Mouse (Mus musculus): ENCODE data around the gene Rp9. TPM values are rescaled to one million over a fixed set of nuclear protein-coding genes. Genes with fewer than 3 reads are reported as not detected.
A peak's percentile ranks its signal among the peaks of the same experiment; 100 is the strongest.

Rp9 gene
- polyA plus RNA-seq, 1 experiment = 55.5 TPM

DNA sequence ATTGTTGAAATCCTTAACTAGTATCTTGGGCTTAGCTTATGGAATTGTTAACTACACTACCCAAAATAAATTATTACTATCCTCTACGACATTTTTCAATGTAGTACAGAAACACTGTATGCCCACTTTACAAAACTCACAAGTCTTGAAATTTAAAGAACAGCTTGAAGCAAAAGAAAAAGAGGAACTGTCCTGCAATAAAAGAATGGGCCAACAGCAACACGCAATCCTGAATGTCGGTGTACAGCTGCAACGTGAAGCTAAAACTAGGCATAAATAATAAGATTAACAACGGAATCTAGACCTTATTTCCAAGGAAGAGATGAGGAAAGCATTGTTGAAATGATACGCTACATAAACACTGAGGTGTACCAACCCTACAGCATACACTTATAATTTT lies 81.6 kb downstream of the Rp9 start:
- Histone ChIP-seq H3K4me3 (ENCODE audit: insufficient read depth, low read depth, low read length) (no peak overlapping the region), H3K27ac (replicated peaks; ENCODE audit: low read depth, low read length) (no peak overlapping the region)

DNA sequence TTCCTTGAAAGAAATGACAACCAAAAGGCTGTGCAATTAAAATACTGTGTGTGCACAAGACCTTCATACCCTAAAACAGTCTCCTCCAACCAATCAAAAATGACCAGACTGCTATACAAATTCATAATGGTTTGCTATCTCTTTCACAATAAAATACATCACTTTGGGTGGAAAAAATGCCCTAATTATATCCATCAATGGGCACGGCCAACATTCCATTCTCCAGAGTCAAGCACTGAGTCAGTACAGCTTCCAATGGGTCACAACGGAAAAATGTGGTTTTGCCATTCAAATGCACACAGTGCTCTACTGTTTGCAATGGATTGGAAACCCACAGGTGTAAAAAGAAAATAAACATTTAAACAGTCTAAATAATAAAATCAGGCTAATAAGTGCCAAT lies 83.7 kb downstream of the Rp9 start:
- Histone ChIP-seq H3K4me3 (ENCODE audit: insufficient read depth, low read depth, low read length) (no peak overlapping the region), H3K27ac (replicated peaks; ENCODE audit: low read depth, low read length) (no peak overlapping the region), H3K4me1 (ENCODE audit: control insufficient read depth, insufficient read depth, insufficient read length, low read length) (no peaks in the 10 kb centered on the region)

More for the DNA sequence above, 81.6 kb downstream of the Rp9 start:
- H3K4me1 ChIP-seq (ENCODE audit: control insufficient read depth, insufficient read depth, insufficient read length, low read length) = no peaks in the 10 kb centered on the region

DNA sequence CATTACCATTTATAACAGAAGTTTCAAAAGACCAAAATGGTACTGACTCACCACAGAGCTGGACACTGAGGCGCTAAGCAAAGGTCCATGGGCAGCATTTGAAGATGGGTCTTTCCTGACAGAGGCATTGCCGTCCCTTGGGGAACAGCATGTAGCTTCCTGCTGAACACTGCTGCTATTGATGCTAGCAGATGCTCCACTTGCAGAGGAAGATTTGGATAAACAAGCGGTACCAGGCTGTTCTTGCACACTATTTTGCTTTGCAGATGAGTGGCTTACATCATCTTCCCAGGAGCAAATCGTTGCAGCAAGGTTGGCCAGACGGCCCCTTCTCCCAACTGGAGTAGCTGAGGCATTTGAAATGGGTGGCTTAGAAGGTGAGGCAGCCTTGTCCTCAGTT lies 93.5 kb downstream of the Rp9 start:
- H3K4me1 ChIP-seq (ENCODE audit: control insufficient read depth, insufficient read depth, insufficient read length, low read length) = no peaks in the 10 kb centered on the region

DNA sequence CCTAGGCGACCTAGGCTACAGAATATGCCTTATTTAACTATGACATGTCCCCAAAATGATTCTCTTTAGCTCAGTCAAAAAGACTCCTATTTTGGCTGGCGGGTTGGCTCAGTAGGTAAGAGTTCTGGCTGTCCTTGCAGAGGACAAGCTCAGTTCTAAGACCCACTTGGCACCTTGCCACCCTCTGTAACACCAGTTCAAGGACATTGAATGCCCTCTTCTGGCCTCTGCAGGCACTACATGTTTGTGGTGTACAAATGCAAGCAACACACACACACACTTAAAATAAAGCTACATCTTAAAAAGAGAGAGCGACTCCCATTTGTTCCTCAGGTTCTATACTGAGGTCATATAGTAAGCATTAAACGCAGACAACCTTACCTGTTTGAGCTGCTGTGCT lies 96.8 kb downstream of the Rp9 start:
- Histone ChIP-seq H3K27ac (replicated peaks; ENCODE audit: low read depth, low read length) (no peak overlapping the region), H3K4me3 (ENCODE audit: insufficient read depth, low read depth, low read length) (no peak overlapping the region), H3K4me1 (ENCODE audit: control insufficient read depth, insufficient read depth, insufficient read length, low read length) (no peaks in the 10 kb centered on the region)

More for the DNA sequence above, 93.5 kb downstream of the Rp9 start:
- H3K4me3 ChIP-seq (ENCODE audit: insufficient read depth, low read depth, low read length) = no peak overlapping the region
- no peak overlapping the region for H3K27ac ChIP-seq (replicated peaks; ENCODE audit: low read depth, low read length)

DNA sequence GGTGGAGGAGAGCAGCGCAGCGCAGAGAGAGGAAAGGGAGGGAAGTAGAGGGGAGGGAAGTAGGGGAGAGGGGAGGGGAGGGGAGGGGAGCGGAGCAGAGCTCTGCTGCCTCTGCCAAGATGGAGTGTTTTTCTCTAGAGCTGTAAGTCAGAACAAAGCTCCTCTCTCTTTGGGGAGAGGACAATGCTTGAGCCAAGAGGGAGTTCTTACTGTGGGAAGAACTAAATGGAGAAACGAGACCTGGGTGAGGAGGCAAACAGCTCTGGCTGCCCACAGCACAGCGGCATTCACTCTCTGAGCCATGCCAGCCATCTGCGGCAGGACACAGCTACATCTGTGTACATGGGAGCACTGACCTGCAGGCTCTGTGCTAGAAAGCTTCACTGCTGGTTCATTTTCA lies 101.5 kb downstream of the Rp9 start:
- peaks cover 4% of the 10 kb centered on the region; the same call in 1 of the 2 replicates for H3K4me1 ChIP-seq (ENCODE audit: control insufficient read depth, insufficient read depth, insufficient read length, low read length)
- peak overlapping the region; percentile 62 for H3K27ac ChIP-seq (replicated peaks; ENCODE audit: low read depth, low read length)
- H3K4me3 ChIP-seq (ENCODE audit: insufficient read depth, low read depth, low read length) = peak overlapping the region; percentile 46

DNA sequence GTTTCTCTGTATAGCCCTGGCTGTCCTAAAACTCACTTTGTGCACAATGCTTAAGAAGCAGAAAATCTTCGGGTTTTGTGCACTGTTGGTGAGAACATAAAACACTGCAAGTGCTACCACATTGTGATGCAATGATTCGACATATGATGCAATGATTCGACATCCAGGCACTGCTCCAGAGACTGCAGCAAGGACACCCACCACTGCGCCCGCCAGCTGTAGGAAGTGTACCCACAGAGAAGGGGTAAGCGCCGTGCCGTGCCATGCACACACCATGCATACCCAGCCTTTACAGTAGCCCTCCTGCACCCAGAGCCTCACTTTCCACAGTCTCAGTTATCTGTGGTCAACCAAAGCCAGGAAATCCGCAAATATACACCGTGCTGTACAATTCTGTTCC lies 102.9 kb downstream of the Rp9 start:
- Histone ChIP-seq H3K4me3 (ENCODE audit: insufficient read depth, low read depth, low read length) (no peak overlapping the region), H3K27ac (replicated peaks; ENCODE audit: low read depth, low read length) (no peak overlapping the region), H3K4me1 (ENCODE audit: control insufficient read depth, insufficient read depth, insufficient read length, low read length) (peaks cover 4% of the 10 kb centered on the region; the same call in 1 of the 2 replicates)

DNA sequence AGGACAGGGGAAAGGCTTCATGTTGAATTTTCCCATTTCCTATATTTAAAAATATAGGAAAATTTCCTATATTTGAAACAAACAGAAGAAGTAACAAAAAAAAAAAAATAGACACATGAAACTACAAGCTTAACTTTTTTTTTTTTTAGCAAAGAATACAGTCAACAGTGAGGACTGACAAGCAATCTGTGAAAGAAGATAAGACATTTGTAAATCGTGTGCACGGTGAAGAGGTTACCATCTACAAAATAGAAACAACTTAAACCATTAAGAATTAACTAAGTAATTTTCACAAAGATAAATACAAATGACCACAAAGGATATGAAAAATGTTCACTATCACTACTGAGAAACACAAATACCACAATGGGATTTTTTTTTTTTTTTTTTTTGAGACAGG lies 103.3 kb downstream of the Rp9 start:
- Histone ChIP-seq H3K27ac (replicated peaks; ENCODE audit: low read depth, low read length) (no peak overlapping the region), H3K4me3 (ENCODE audit: insufficient read depth, low read depth, low read length) (no peak overlapping the region), H3K4me1 (ENCODE audit: control insufficient read depth, insufficient read depth, insufficient read length, low read length) (peaks cover 4% of the 10 kb centered on the region; the same call in 1 of the 2 replicates)

Other genes starting within 250 kb of the Rp9 start
- gene Zfp809, start 244.0 kb downstream of the Rp9 start, polyA plus RNA-seq (2012; ENCODE audit: insufficient read depth, insufficient read length, missing spikeins) = 17.4 and 22.6 TPM in 2 replicates
- not detected in 2 replicates for gene Zfp599, start 209.8 kb downstream of the Rp9 start, polyA plus RNA-seq (2012; ENCODE audit: insufficient read depth, insufficient read length, missing spikeins)
- gene Zfp810, start 162.1 kb downstream of the Rp9 start, polyA plus RNA-seq (2012; ENCODE audit: insufficient read depth, insufficient read length, missing spikeins) = 2.5 and 6.3 TPM in 2 replicates
- 2.6 and 3.3 TPM in 2 replicates for gene Anln, start 80.6 kb downstream of the Rp9 start, polyA plus RNA-seq (2012; ENCODE audit: insufficient read depth, insufficient read length, missing spikeins)
- not detected in 2 replicates for gene 9530077C05Rik, start 58.2 kb downstream of the Rp9 start, polyA plus RNA-seq (2012; ENCODE audit: insufficient read depth, insufficient read length, missing spikeins)
- gene Gm17545, start 15.5 kb downstream of the Rp9 start, polyA plus RNA-seq (2012; ENCODE audit: insufficient read depth, insufficient read length, missing spikeins) = not detected in 2 replicates
- 6.3 and 6.4 TPM in 2 replicates for gene Bbs9, start 6.0 kb upstream of the Rp9 start, polyA plus RNA-seq (2012; ENCODE audit: insufficient read depth, insufficient read length, missing spikeins)